Mouse (Mus musculus) cerebellum, adult 18-20 months (tissue): ENCODE measurements around the gene Fbll1.

ENCODE experiments used
- DNase-seq, 2 experiments: peaks; one replicate each; pipeline ENCODE4 v3.0.0; 2021

Fbll1 gene

DNA sequence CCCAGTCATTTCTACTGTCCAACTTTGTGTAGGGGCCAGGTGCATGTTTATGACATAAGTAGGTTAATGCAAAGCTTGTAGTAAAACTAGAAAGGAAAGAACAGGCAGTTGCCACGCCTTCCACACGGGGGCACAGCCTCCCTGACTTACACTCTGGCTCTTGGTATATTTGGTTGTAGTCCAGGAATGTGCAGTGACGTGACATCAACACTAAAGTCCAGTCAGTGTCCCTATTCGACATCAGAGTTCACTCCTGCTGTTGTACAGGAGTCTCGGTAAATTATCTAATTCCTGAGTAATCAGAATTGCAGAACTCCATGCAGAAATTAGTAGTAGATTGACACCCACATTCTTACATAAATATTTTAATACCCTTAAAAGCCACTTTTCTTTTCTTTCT lies 15.6 kb downstream of the Fbll1 start:
- DNase-seq = no peak

DNA sequence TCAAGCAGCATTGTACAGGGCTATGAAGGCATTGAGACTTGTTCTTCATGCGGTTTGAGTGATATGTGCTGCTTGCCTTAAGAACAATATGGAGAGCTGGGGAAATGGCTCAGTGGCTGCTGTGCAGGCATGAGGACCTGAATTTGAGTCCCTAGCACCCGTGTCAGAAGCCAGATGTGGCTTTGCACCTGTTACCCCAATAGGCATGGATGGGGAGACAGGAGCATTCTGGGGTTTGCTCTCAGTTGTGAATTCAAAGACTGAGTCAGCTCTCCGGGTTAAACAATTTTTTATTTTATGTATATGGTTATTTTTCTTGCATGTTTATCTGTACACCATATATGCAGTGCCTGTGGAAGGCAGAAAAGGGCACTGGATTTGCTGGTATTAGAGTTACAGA lies 16.2 kb downstream of the Fbll1 start:
- DNase-seq = no peak

DNA sequence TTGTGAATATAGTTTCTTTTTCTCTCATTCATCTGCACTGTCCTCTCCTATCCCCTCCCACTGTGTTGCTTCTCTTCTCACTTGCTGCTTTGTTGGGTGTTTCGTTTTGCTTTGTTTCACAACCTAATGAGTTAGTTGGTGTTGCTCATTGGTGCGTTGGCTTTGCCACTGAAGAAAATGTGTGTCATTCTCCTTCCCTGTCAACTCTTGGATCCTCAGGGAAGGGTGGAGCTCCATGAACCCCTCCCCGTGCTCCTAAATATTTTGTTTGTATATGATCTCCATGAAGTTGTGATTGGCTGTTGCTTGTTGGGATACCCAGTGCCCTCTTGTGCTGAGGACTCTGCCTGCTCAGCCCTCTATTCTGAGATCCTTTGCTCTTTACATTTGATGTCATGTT lies 18.3 kb downstream of the Fbll1 start:
- no peak for DNase-seq

DNA sequence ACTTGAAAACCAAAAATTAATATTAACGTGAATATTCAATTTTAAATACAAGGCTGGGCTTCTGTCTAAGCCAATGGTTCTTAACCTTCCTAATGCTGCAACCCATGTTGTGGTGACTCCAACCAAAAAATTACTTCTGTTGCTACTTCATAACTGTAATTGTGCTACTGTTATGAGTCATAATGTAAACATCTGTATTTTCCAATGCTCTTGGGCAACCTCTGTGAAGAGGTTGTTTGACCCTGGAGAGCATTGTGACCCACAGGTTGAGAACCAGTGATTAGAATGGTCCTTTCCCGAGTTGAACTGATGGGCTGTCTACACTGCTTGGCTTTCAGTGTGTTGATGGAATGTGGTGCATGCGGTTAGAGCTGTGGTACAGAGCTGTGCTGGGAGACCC lies 22.2 kb downstream of the Fbll1 start:
- no peak for DNase-seq

DNA sequence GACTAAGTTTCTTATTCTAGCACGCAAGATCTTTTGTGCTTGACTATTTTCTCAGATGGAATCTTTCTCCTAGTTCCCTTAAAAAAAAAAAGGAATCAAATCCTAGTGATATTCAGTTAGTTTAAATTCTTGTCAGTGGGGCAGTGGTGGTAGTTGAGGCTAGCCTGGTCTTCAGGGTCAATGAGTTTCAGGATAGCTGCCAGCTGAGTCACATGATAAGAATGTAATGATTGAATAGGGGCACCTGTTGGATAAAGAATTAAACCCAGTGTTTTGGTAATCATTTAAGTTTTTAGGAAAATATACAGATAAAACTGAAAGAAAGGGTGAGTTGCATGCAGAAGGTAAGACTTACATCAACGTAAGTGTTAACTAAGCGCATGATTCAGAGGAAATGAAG lies 23.1 kb downstream of the Fbll1 start:
- no peak for DNase-seq

DNA sequence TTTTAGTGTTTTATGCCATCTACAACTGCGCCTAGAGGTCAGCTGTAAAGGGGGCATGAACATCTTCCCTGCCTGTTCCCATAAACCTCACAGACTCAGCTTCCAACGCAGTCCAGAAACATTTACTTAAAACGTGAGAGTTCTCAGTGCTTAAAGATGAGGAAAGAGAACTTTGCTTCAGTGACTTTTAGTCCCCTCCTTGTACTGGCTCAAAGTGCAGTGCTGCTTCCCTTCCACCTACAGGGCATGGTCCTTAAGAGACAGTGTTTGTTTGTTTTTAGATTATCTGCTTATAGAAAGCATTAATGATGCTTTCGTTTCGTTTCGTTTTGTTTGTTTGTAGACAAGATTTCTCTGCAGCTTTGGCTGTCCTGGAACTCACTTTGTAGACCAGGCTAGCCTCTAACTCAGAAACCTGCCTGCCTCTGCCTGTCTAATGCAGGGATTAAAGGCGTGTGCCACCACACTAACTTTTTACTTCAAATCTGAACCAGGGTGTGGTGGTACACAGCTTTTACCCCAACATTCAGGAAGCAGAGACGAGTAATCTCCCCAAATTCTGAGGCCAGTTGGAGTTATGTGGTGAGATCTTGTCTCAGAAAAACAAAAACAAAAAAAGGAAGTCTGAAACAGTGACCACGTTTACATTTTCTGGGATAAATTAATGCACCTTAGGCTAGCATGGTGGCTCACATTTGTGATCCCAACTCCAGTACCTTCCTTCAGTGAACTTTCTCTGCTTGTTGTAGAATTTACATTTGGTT lies 27.8 kb downstream of the Fbll1 start:
- DNase-seq = no peak

DNA sequence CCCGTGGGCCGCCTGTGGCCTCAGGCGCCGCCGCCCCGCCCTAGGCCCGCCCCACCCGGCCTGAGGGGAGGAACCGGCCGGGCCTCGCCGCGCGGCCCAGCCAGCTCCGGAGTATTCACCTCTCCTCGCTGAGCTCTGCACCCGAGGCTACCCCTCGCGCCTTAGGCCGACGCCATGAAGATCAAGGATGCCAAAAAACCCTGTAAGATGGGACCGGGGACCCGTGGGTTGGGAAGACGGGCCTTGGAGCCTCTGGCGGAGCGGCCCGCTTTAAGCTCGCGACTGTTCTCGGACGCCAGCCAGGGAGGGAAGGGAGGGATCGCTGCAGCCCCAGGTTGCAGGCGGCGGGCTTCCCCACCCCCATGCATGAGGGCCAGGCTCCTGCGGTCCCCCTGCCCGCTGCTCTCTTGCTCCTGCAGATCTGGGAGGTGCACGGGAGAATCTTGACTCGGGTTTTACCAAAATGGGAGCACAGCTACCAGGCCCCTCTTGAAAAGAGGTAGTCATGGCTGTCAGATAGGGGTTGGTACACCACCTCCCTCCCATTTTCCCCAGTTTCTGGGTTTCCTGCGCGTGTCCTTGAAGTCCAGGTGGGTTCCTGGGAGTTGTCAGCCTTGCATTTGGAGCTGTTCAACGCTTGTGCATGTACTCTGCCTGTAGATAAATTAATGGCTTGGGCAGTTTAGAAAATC lies 28.8 kb downstream of the Fbll1 start:
- peak; percentile 72 to 79 for DNase-seq

DNA sequence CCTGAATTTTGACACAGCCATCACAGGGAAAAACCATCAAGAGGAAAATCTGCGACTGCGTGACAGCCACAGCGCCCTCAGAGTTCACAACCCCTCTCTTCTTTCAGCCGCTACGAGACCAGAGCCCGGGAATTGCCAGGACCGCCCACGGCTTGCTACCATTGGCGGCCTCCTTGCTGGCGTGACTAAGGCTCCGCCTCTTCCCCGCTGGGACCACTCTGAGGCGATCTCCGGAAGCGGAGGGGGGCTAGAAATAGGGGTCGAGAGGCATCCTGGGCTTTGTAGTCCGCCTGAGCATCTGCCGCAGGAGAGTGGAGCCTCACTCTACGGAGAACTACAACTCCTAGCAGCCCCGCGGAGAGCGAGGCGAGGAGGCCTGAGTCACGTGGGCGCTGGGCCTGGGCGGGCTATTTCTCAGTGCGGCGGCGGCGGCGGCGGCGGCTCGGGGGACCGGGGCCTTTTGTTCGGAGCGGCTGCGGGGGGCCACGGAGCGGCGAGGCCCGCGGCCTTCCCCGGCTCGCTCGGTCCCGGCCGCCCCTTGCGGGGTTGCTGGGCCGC lies 29.4 kb downstream of the Fbll1 start, which contains the start of gene Pank3:
Pank3 (plus strand) TSS at position 297 of the 558 bp plus-strand sequence.
- peak; percentile 95 to 100 for DNase-seq

DNA sequence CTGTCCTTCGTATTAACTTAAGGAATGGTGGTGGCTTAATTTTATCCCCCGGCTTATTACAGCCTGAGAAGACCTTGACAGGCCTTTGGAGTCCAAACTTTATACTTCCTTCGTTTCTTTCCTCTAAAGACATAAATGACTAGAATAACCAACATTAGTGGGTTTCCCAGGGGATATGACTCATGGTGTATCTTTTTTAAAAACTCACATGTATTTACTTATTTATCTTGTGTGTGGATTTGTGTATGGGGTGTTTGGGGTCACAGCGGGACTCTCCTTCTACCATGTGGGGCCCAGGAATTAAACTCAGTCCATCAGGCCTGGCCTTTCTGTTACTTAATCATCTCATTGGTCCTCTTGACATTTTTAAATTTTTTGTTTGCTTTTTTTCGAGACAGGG lies 31.8 kb downstream of the Fbll1 start:
- DNase-seq = no peak

DNA sequence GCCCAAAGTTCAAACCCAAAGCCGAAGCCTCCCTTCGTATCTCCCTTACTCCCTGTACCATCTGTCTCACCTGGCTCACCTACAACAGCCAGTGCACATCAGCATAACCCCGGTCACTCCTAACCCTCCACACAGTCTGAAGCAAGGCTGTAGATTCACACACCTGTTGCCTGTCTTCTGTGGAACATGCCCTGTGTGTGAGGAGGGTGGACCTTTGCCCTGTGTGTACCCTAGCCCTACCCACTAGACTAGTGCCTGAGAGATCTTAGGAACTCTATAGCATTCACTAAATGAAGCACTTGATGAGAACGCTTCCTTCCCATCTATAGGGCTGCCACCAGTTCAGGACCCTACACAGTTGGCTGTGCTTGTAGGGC lies 38.1 kb downstream of the Fbll1 start:
- DNase-seq = no peak

DNA sequence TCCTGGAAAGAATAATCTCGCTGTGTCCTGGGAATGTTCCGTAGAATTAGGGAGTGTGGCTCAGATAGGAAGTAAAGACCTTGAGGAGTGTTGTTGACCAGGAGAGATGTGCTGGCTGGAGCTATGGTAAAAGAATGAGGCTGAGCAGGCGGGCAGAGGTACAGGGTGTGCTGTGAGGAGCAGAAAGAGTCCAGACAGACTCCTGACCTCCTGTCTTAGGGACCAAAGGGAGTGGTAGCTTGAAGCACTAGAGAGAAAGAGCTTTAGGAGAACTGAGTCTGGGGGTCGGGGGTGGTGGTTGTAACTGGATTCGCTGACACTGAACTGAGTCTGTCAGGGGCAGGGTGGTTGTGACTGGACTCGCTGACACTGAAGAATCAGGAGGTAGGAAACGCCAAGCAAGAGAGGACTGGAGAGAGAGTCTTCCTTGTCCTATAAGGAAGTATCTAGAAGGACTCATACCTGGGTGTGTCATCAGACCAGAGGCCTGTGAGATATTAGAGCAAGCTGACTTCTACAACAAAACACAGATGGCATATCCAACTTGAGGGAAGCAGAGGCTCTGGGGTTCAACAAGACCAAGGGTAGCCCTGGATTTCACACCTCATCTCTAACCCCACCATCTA lies 38.6 kb downstream of the Fbll1 start:
- DNase-seq = no peak

DNA sequence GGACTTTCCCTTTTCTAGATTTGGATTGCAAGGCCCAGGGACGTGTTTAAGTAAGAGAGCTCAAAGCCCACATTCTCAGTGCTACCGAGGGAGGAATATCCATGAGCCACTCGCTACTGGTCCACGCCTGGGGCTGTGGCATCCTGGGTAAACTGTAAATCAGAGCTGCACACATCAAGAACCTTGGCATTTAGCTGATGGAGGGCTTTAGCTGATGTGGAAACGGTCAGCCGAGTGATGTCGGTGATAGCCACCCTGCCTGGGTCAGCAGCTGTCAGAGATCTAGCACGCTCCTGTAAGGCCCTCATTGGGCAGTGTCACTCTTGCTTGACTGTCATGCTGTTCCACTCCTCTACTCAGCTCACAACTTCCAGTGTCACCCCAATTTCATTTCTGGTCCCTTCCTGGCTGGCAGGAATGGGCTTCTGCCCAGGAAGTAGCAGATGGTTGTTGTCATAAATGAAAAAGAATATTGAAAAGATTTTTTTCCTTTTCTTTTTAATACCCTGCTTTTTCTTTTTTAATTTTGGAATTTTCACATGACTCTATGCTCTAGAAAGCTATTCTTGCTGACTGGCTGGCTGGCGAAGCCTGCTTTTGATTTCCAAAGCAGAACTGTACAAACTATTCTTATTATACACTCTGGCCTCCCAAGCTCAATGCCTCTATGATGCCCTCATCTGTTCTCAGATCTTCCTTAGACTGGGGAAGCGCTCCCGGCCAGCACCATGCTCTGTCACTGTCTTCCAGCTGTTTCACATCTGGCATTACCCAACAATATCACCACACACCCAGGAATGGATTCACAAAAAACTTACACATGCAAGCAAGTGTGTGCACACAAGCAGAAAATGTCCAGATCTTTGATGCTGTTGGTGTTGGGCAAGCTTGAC lies 42.0 kb downstream of the Fbll1 start:
- DNase-seq = no peak

DNA sequence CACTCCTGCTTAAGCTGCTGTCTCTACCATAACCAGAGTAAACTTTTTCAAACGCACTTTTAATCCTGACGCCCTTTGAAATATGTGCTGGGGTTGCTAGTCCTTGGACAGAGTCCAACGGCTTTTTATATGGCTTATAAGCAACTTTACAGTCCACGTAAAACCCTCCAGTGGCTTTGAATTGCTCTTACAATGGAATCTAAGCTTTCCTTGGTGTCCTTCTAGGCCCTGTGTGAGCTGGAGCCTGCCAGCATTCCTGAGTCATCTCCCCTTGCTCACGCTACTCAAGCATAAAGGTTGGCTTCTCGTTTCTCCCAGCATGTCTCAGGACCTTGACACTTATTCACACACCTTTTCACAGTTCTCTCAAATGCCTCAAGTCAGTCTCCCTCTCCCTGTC lies 43.1 kb downstream of the Fbll1 start:
- DNase-seq = no peak

DNA sequence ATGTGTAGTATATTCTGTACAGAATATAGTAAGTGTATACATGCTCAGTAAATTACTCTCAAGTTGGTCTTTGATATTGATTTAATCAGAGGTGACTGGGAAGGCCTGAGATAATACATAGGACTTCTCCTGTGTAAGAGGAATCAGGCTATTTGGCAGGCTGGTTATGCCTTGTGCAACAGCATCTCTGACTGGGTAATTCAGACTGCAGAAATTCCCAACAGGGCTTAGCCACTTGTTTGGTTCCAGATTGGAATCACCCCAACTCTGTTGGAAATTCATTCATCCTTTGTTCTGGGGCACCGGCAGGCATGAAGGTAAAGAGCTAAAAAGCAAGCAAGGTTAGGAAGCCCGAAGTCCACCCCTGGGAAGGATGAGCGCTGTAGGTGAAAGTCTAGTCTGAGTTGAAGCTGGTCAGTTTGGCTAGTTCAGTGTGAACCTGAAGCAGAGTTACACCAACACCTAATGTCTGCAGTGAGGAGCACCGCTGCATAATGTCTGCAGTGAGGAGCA lies 43.7 kb downstream of the Fbll1 start:
- DNase-seq = no peak

DNA sequence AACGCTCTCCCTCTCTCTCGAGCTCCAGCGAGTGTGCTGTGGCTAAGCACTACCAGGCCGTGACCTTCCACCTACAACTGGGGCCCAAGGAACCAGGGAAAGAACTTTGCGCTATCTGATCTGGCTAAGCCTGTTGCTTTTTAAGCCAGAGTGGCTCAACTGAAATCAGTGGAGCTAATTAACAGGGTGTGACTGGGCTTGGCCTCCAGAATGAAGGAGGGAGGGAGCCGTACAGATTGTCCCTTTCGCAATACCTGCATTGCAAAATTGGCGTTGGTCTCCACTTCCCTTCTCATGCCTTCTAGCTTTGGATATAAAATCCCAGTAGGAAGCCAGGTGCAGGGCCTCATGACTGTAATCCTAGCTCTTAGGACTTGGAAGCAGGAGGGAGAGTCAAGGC lies 48.1 kb downstream of the Fbll1 start:
- DNase-seq = no peak
